Mouse (Mus musculus): Measurements from ENCODE around the gene Adamtsl3. TPM values are rescaled to one million over a fixed set of nuclear protein-coding genes. Genes with fewer than 3 reads are reported as not detected.
A peak's percentile ranks its signal among the peaks of the same experiment; 100 is the strongest.

Gene Adamtsl3
- polyA plus RNA-seq, 1 experiment from 2014 or later: 2.4 TPM

DNA sequence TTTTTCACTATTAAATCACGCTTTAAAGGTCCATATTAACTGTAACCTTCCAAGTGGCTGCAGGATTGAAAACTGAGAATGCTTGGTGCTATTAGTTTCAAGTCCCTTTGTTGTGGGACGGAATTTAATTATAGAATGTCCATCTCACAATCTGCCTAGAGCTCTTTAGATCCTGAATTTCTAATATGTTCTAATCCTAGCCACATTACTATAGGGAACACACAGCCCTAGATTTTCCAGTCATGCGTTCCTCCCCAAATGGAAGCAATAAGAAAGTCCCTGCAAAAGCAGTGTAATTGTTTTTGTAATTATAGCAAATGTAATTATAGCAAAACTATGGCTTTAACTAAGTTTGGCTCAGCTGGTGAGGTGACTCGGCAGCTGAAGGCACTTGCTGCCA lies 161.6 kb downstream of the Adamtsl3 start:
- 78% methylated on average over 4 of the region's 4 CpGs for WGBS
- Histone ChIP-seq H3K27me3 (ENCODE audit: control insufficient read depth, insufficient read depth, low read depth, low read length) (no peaks in the 10 kb centered on the region), H3K9me3 (ENCODE audit: control insufficient read depth, low read length) (no peaks in the 10 kb centered on the region), H3K27ac (ENCODE audit: low read length) (no peak overlapping the region), H3K4me2 (ENCODE audit: low read depth, low read length) (no peak overlapping the region), H3K9ac (ENCODE audit: low read length) (no peak overlapping the region), H3K36me3 (ENCODE audit: control insufficient read depth, insufficient read depth, low read length) (no peaks in the 10 kb centered on the region), H3K4me1 (replicated peaks; ENCODE audit: control insufficient read depth, insufficient read depth, low read length) (no peaks in the 10 kb centered on the region), H3K4me3 (ENCODE audit: low read length) (no peak overlapping the region)
- no peak for ATAC-seq (ENCODE audit: low read depth)

DNA sequence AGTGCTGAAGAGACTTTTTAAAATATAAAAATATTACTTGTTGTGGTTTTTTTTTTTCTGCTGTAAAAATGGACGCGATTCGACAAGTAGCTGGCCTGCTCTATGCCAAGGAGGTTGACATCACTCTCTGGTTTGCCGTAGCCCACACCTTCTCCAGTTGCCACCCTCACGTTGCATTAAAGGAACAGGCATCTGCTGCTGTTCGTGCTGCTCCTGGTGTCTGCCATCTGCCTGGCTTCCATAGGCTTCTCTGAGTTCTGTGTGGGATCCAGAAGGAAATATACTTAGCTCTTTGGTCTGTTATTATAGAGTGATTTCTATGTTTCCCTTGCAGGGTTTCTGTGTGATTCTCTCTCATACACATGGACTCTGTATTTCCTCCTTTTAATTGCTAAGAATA lies 165.8 kb downstream of the Adamtsl3 start:
- Histone ChIP-seq H3K4me2 (ENCODE audit: low read depth, low read length) (no peak overlapping the region), H3K27ac (ENCODE audit: low read length) (no peak overlapping the region), H3K4me1 (replicated peaks; ENCODE audit: control insufficient read depth, insufficient read depth, low read length) (peaks cover 3% of the 10 kb centered on the region; the same call in 1 of the 2 replicates), H3K36me3 (ENCODE audit: control insufficient read depth, insufficient read depth, low read length) (no peaks in the 10 kb centered on the region), H3K9me3 (ENCODE audit: control insufficient read depth, low read length) (no peaks in the 10 kb centered on the region), H3K27me3 (ENCODE audit: control insufficient read depth, insufficient read depth, low read depth, low read length) (no peaks in the 10 kb centered on the region), H3K9ac (ENCODE audit: low read length) (no peak overlapping the region), H3K4me3 (ENCODE audit: low read length) (no peak overlapping the region)
- no peak for ATAC-seq (ENCODE audit: low read depth)
- WGBS: 73% methylated on average over 6 of the region's 6 CpGs

DNA sequence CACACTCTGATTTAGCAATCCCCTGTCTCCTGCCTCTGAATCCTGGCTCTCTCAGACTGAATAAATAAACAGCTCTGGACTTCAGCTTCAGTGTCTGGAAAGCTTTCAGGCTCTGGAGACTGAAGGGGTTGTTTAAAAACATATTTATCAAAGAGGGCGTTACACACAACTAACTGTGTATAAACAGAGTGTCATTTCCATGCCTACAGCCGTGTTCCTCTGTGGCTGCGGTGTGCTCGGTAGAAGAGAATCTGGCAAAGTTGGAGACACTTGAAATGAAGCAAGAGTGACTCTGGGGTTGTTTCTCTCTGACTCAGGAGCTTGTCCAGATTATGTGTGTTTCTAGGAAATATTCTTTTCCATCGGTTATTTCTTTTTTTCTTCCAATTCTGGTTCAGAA lies 167.0 kb downstream of the Adamtsl3 start:
- H3K9ac ChIP-seq (ENCODE audit: low read length): no peak overlapping the region
- peak; percentile 38; the same call in 1 of the 2 replicates for ATAC-seq (ENCODE audit: low read depth)

GRCm38 (mm10) chr7:82504101-82504500 lies 168.6 kb downstream of the Adamtsl3 start:
- Histone ChIP-seq H3K4me3 (ENCODE audit: low read length) (no peak overlapping the region), H3K4me1 (replicated peaks; ENCODE audit: control insufficient read depth, insufficient read depth, low read length) (peaks cover 3% of the 10 kb centered on the region; the same call in 1 of the 2 replicates), H3K4me2 (ENCODE audit: low read depth, low read length) (no peak overlapping the region), H3K27me3 (ENCODE audit: control insufficient read depth, insufficient read depth, low read depth, low read length) (no peaks in the 10 kb centered on the region), H3K9me3 (ENCODE audit: control insufficient read depth, low read length) (no peaks in the 10 kb centered on the region), H3K27ac (ENCODE audit: low read length) (no peak overlapping the region), H3K9ac (ENCODE audit: low read length) (no peak overlapping the region), H3K36me3 (ENCODE audit: control insufficient read depth, insufficient read depth, low read length) (no peaks in the 10 kb centered on the region)
- 16% methylated on average over 4 of the region's 4 CpGs for WGBS
- ATAC-seq (ENCODE audit: low read depth): peak; percentile 73

More for the DNA sequence above, 167.0 kb downstream of the Adamtsl3 start:
- Histone ChIP-seq H3K4me3 (ENCODE audit: low read length) (no peak overlapping the region), H3K27ac (ENCODE audit: low read length) (no peak overlapping the region), H3K9me3 (ENCODE audit: control insufficient read depth, low read length) (no peaks in the 10 kb centered on the region), H3K36me3 (ENCODE audit: control insufficient read depth, insufficient read depth, low read length) (no peaks in the 10 kb centered on the region), H3K27me3 (ENCODE audit: control insufficient read depth, insufficient read depth, low read depth, low read length) (no peaks in the 10 kb centered on the region), H3K4me2 (ENCODE audit: low read depth, low read length) (no peak overlapping the region), H3K4me1 (replicated peaks; ENCODE audit: control insufficient read depth, insufficient read depth, low read length) (peaks cover 3% of the 10 kb centered on the region; the same call in 1 of the 2 replicates)
- 30% methylated on average over 5 of the region's 5 CpGs for WGBS

- ATAC-seq (ENCODE audit: low read depth): no peak
These were observed 195.1 kb downstream of the Adamtsl3 start for GRCm38 (mm10) chr7:82530583-82530982.

GRCm38 (mm10) chr7:82531376-82531775 lies 195.9 kb downstream of the Adamtsl3 start:
- 83% methylated on average over 7 of the region's 7 CpGs for WGBS
- H3K4me3 ChIP-seq (ENCODE audit: low read length): no peak overlapping the region
- no peak overlapping the region for H3K27ac ChIP-seq (ENCODE audit: low read length)
- peaks cover 9% of the 10 kb centered on the region for H3K4me1 ChIP-seq (replicated peaks; ENCODE audit: control insufficient read depth, insufficient read depth, low read length)
- H3K36me3 ChIP-seq (ENCODE audit: control insufficient read depth, insufficient read depth, low read length): no peaks in the 10 kb centered on the region
- ATAC-seq (ENCODE audit: low read depth): no peak
- H3K9me3 ChIP-seq (ENCODE audit: control insufficient read depth, low read length): no peaks in the 10 kb centered on the region
- H3K4me2 ChIP-seq (ENCODE audit: low read depth, low read length): no peak overlapping the region
- no peaks in the 10 kb centered on the region for H3K27me3 ChIP-seq (ENCODE audit: control insufficient read depth, insufficient read depth, low read depth, low read length)
- H3K9ac ChIP-seq (ENCODE audit: low read length): no peak overlapping the region

More at GRCm38 (mm10) chr7:82530583-82530982, 195.1 kb downstream of the Adamtsl3 start:
- Histone ChIP-seq H3K36me3 (ENCODE audit: control insufficient read depth, insufficient read depth, low read length) (no peaks in the 10 kb centered on the region), H3K9ac (ENCODE audit: low read length) (no peak overlapping the region), H3K27ac (ENCODE audit: low read length) (no peak overlapping the region), H3K27me3 (ENCODE audit: control insufficient read depth, insufficient read depth, low read depth, low read length) (no peaks in the 10 kb centered on the region), H3K9me3 (ENCODE audit: control insufficient read depth, low read length) (no peaks in the 10 kb centered on the region), H3K4me3 (ENCODE audit: low read length) (no peak overlapping the region), H3K4me1 (replicated peaks; ENCODE audit: control insufficient read depth, insufficient read depth, low read length) (peaks cover 9% of the 10 kb centered on the region), H3K4me2 (ENCODE audit: low read depth, low read length) (no peak overlapping the region)
- whole genome bisulfite sequencing: 56% methylated on average over 5 of the region's 5 CpGs

- Histone ChIP-seq H3K4me2 (ENCODE audit: low read depth, low read length) (no peak overlapping the region), H3K9ac (ENCODE audit: low read length) (no peak overlapping the region), H3K27me3 (ENCODE audit: control insufficient read depth, insufficient read depth, low read depth, low read length) (no peaks in the 10 kb centered on the region), H3K9me3 (ENCODE audit: control insufficient read depth, low read length) (no peaks in the 10 kb centered on the region), H3K4me1 (replicated peaks; ENCODE audit: control insufficient read depth, insufficient read depth, low read length) (peaks cover 9% of the 10 kb centered on the region), H3K27ac (ENCODE audit: low read length) (no peak overlapping the region), H3K36me3 (ENCODE audit: control insufficient read depth, insufficient read depth, low read length) (no peaks in the 10 kb centered on the region), H3K4me3 (ENCODE audit: low read length) (no peak overlapping the region)
- ATAC-seq (ENCODE audit: low read depth): no peak
- 65% methylated on average over 4 of the region's 4 CpGs for whole genome bisulfite sequencing
These were observed 197.7 kb downstream of the Adamtsl3 start for GRCm38 (mm10) chr7:82533188-82533587.

DNA sequence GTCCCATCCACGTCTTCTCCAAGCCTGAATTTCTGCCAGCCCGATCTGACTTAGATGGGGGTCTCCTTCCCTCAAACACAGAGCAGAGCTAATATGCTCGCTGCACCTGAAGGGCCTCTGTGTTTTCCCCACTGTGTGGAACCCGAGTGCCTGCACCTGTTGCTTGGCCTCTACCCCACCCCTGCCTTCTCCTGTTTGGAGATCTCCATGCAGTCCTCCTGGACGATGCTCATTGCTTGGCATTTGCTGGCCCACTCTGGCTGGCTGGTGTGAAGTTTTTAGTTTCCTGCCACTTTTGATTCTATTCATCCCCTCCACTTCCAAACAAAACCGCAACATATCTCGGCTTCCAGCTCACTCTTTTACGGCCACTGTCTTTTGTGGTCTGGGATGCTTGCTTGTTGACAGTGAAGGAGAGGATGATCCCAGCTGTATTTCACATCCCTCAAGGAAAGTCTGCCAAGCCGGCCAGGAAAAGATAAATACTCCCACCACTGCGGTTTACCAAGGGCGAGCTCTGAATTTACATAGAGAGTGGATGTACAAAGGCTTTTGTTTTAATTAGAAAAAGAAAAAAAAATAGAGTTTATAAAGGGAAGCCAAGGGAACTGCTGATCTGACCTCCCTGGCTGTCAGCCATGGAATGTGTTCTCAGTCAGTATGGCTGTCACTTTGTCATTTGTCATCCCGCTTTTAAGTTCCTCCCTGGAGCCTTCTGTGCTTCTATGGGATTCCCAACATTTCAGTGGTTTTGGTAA lies 198.4 kb downstream of the Adamtsl3 start:
- no peak overlapping the region for H3K4me3 ChIP-seq (ENCODE audit: low read length)
- no peak overlapping the region for H3K27ac ChIP-seq (ENCODE audit: low read length)
- no peaks in the 10 kb centered on the region for H3K27me3 ChIP-seq (ENCODE audit: control insufficient read depth, insufficient read depth, low read depth, low read length)
- no peaks in the 10 kb centered on the region for H3K36me3 ChIP-seq (ENCODE audit: control insufficient read depth, insufficient read depth, low read length)
- H3K4me1 ChIP-seq (replicated peaks; ENCODE audit: control insufficient read depth, insufficient read depth, low read length): peaks cover 9% of the 10 kb centered on the region
- no peak overlapping the region for H3K9ac ChIP-seq (ENCODE audit: low read length)
- peak; percentile 93 for ATAC-seq (ENCODE audit: low read depth)
- H3K9me3 ChIP-seq (ENCODE audit: control insufficient read depth, low read length): no peaks in the 10 kb centered on the region
- 36% methylated on average over 12 of the region's 12 CpGs for WGBS
- no peak overlapping the region for H3K4me2 ChIP-seq (ENCODE audit: low read depth, low read length)

- H3K9ac ChIP-seq (ENCODE audit: low read length): no peak overlapping the region
- no peaks in the 10 kb centered on the region for H3K36me3 ChIP-seq (ENCODE audit: control insufficient read depth, insufficient read depth, low read length)
- no peak overlapping the region for H3K4me3 ChIP-seq (ENCODE audit: low read length)
- H3K4me2 ChIP-seq (ENCODE audit: low read depth, low read length): no peak overlapping the region
- 58% methylated on average over 6 of the region's 6 CpGs for WGBS
- no peak for ATAC-seq (ENCODE audit: low read depth)
- H3K4me1 ChIP-seq (replicated peaks; ENCODE audit: control insufficient read depth, insufficient read depth, low read length): no peaks in the 10 kb centered on the region
- no peaks in the 10 kb centered on the region for H3K9me3 ChIP-seq (ENCODE audit: control insufficient read depth, low read length)
- H3K27me3 ChIP-seq (ENCODE audit: control insufficient read depth, insufficient read depth, low read depth, low read length): no peaks in the 10 kb centered on the region
- no peak overlapping the region for H3K27ac ChIP-seq (ENCODE audit: low read length)
These were observed 209.0 kb downstream of the Adamtsl3 start for GRCm38 (mm10) chr7:82544390-82544919.

All from lung, embryonic 16.5 days (tissue).